Mouse (Mus musculus) liver, embryonic 15.5 days (tissue): Measurements from ENCODE around the gene Col4a1. TPM values are rescaled to one million over a fixed set of nuclear protein-coding genes. Genes with fewer than 3 reads are reported as not detected.

Experiments used
- ATAC-seq: fragments of 200-750 bp; cut with Nextera tagmentation; 2 replicates; pipeline ENCODE4 v1.8.0; 2017; ENCODE audit warnings: moderate number of reproducible peaks, mild to moderate bottlenecking, moderate library complexity; ENCODE audit not compliant: insufficient read depth
- H3K27ac ChIP-seq: fragments of 300-500 bp; sonication (generic); replicated peaks from 2 replicates; pipeline ENCODE4 v1.5.1; 2015; ENCODE audit warnings: mild to moderate bottlenecking, inconsistent platforms
- H3K27me3 ChIP-seq: fragments of 300-500 bp; sonication (generic); 2 replicates; pipeline ENCODE4 v1.6.1; 2015; ENCODE audit warnings: mild to moderate bottlenecking, inconsistent platforms
- H3K36me3 ChIP-seq: fragments of 300-500 bp; sonication (generic); replicated peaks from 2 replicates; pipeline ENCODE4 v1.6.1; 2015; ENCODE audit warnings: moderate library complexity, mild to moderate bottlenecking, inconsistent platforms
- H3K4me1 ChIP-seq: fragments of 300-500 bp; sonication (generic); replicated peaks from 2 replicates; pipeline ENCODE4 v1.6.1; 2015; ENCODE audit warnings: inconsistent platforms
- H3K4me2 ChIP-seq: fragments of 300-500 bp; sonication (generic); 2 replicates; pipeline ENCODE4 v1.6.1; 2015; ENCODE audit warnings: moderate library complexity, mild to moderate bottlenecking, inconsistent platforms
- H3K4me3 ChIP-seq: fragments of 300-500 bp; sonication (generic); replicated peaks from 2 replicates; pipeline ENCODE4 v1.5.1; 2015; ENCODE audit warnings: mild to moderate bottlenecking, inconsistent platforms
- H3K9ac ChIP-seq: fragments of 300-500 bp; sonication (generic); 2 replicates; pipeline ENCODE4 v1.6.1; 2015; ENCODE audit warnings: moderate library complexity, mild to moderate bottlenecking, inconsistent platforms
- H3K9me3 ChIP-seq: fragments of 300-500 bp; sonication (generic); replicated peaks from 2 replicates; pipeline ENCODE4 v1.6.1; 2016; ENCODE audit warnings: inconsistent platforms
- WGBS: fragments of 180-500 bp; shearing (Covaris S2); methylation state at CpG from one replicate; pipeline ENCODE4 v1.1.7; 2015; ENCODE audit warnings: mixed read lengths; ENCODE audit not compliant: insufficient replicate concordance; 5-methylcytosine and 5-hydroxymethylcytosine counted together
- polyA plus RNA-seq: library from polyadenylated mRNA; unstranded; fragments of >200 nt; fragmentation: Nextera tagmentation; extraction: Ambion mirVana; gene quantifications from 2 replicates; pipeline ENCODE4 v1.2.1, GENCODE M21; 2015

The Col4a1 gene
- polyA plus RNA-seq, 1 experiment from 2014 or later, result 20.5 TPM

DNA sequence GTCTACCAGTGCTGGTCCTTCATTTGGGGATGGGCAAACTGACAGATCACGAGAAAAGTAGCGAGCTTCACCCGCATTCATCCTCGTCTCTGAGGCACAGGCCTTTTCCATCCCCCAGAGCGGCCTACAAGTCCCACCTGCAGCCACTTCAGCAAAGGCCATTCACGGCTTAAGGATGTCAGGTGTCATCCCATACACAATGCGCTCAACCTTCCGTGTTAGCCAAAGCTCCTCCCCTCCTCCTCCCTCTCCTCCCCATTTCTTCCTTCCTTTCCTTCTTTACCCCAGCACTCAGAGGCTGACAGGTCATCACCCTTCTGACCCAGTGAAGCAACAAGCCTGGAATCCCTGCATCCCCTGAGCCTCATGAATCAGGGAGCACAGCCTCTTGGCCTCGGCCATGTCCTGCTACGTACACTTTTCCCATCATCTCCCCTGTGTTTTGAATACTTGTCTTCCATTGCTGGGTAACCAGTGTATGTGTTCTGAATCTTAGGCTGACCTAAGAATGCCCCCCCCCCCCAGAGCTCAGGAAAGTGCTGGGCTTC is 31.8 kb downstream of the Col4a1 start:
- H3K36me3 ChIP-seq, result no peaks in the 10 kb centered on the region
- H3K27ac ChIP-seq, result no peak overlapping the region
- no peak for ATAC-seq
- H3K4me2 ChIP-seq, result no peak overlapping the region
- no peak overlapping the region for H3K4me3 ChIP-seq
- H3K4me1 ChIP-seq, result peaks cover 15% of the 10 kb centered on the region; the same call in 1 of the 2 replicates
- WGBS, result 71% methylated on average over 10 of the region's 10 CpGs
- H3K27me3 ChIP-seq, result peaks cover 14% of the 10 kb centered on the region
- no peak overlapping the region for H3K9ac ChIP-seq
- no peaks in the 10 kb centered on the region for H3K9me3 ChIP-seq

DNA sequence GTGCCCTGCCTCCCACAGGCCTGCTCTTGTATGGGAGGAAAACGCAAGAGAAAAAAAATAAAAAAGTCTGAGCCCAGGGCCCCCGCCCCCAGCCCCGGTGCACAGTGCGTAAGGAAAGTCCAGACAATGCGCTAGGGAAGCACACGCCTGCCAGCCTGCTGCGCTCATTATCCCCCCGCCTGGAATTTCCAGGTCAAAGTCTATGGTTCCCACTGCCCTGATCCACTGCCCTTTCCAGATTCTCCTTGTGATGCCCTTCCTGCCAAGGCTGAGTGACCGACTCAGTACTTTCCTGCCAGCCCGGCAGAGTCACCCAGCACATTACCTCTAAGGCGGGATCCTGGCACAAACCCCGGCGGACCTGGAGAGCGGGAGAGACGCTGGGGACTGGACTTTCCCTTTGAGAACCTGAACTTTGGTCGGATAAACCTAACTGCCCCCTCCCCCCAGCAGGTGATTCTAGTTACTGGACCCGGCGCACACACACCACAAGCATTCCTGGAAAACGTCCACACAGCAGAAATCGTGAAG is 33.3 kb downstream of the Col4a1 start:
- WGBS, result 23% methylated on average over 20 of the region's 20 CpGs
- no peak overlapping the region for H3K9ac ChIP-seq
- peak overlapping the region; percentile 35 for H3K4me3 ChIP-seq

DNA sequence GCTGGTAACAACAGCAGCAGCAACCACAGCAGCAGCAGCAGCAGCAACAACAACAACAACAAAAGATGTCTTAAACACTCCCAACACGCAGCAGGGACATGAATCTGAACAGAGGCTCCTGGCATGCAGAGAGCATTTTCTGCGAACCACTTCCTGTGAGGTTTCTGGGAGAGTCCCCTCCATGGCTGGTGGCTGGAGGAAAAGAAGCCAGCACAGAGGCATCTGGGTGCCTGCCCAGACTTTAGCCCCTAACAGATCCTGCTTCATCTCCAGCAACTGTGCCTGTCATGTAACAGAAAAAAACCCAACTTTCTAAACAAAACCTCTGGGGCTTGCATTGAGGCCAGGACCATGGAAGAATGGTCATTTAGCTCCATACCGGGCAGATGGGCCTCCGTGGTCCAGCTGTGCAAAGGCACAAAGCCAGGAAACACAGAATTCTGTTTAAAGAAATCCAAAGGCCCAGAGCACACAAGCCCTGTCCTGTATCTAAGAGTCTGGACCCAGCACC is 34.5 kb downstream of the Col4a1 start:
- Histone ChIP-seq H3K4me2 (peak overlapping the region; percentile 37), H3K27me3 (peaks cover 14% of the 10 kb centered on the region), H3K4me1 (peaks cover 15% of the 10 kb centered on the region; the same call in 1 of the 2 replicates), H3K27ac (no peak overlapping the region; the same call in 1 of the 2 replicates), H3K36me3 (no peaks in the 10 kb centered on the region), H3K9ac (no peak overlapping the region), H3K9me3 (no peaks in the 10 kb centered on the region), H3K4me3 (no peak overlapping the region)
- WGBS, result 17% methylated on average over 4 of the region's 4 CpGs
- no peak for ATAC-seq

More for the DNA sequence above, 33.3 kb downstream of the Col4a1 start:
- peak overlapping the region; percentile 37 for H3K4me2 ChIP-seq
- ATAC-seq, result peak; percentile 58
- H3K27me3 ChIP-seq, result peaks cover 14% of the 10 kb centered on the region
- H3K9me3 ChIP-seq, result no peaks in the 10 kb centered on the region
- H3K36me3 ChIP-seq, result no peaks in the 10 kb centered on the region
- H3K4me1 ChIP-seq, result peaks cover 15% of the 10 kb centered on the region; the same call in 1 of the 2 replicates
- peak overlapping the region; percentile 41; the same call in 1 of the 2 replicates for H3K27ac ChIP-seq

DNA sequence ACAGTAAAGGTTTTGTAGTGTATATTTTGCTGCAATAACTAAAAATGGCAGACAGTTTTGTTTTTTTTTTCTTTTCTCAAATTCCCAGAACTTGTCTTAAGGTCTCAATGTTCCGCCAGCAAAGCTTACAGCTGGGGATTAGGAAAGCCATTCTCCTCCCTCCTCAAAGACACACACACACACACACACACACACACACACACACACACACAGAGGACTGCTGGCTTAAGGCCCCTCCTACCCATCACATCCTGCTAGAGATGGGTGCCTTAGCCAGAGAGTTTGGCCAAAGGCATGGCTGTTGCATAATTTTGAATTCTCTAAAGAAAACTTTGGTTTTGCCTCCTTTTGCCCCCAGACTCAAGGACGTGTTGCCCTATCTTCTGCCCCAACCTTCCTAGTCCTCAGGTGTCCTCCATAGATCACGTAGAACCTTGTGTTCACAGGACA is 35.0 kb downstream of the Col4a1 start:
- no peak overlapping the region; the same call in 1 of the 2 replicates for H3K27ac ChIP-seq
- H3K27me3 ChIP-seq, result peaks cover 14% of the 10 kb centered on the region
- no peak for ATAC-seq
- no peaks in the 10 kb centered on the region for H3K9me3 ChIP-seq
- H3K36me3 ChIP-seq, result no peaks in the 10 kb centered on the region
- WGBS, result 47% methylated on average over 3 of the region's 3 CpGs
- H3K4me1 ChIP-seq, result peaks cover 15% of the 10 kb centered on the region; the same call in 1 of the 2 replicates
- no peak overlapping the region for H3K4me2 ChIP-seq
- H3K9ac ChIP-seq, result no peak overlapping the region
- H3K4me3 ChIP-seq, result no peak overlapping the region

DNA sequence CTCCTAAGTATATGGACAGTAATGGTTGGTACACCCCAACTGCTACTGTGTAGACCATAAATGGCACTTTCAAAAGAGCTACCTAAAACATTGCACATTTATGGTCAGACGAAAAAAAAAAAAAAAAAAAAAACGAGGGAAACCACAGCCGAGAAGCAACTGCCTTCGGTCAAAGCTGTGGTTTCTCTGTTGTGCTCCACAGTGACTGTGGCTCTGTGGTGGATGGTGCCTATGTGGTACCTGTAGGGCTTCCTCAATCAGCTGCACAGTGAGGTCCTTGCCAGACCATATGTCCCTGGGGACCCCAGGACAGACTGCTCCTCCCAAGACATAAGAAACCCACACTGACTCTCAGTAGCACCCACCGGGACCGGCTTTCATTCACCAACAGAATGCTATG is 36.3 kb downstream of the Col4a1 start:
- Histone ChIP-seq H3K4me1 (peaks cover 15% of the 10 kb centered on the region; the same call in 1 of the 2 replicates), H3K9me3 (no peaks in the 10 kb centered on the region), H3K4me2 (no peak overlapping the region), H3K9ac (no peak overlapping the region), H3K27ac (no peak overlapping the region), H3K4me3 (no peak overlapping the region), H3K27me3 (peaks cover 14% of the 10 kb centered on the region), H3K36me3 (no peaks in the 10 kb centered on the region)
- no peak for ATAC-seq
- WGBS, result 25% methylated on average over 6 of the region's 6 CpGs

DNA sequence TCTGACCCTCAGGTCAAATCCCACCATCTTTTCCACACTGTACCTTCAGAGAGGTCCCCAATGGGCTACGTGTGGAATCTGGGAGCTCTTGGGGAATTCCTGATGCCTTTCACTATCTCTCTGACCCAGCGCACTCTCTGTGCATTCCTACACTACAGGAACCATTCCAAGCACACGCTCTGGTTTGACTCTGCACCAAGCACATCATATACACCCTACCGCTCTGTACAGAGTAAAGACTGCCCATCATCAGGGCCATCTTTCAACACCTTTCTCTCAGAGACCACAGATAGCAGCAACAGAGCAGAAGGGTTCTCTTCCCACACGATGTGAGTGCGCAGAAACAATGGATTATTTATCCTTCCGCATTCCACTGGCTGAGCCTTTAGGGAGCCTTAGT is 38.2 kb downstream of the Col4a1 start:
- Histone ChIP-seq H3K4me3 (no peak overlapping the region), H3K27ac (no peak overlapping the region), H3K27me3 (peaks cover 12% of the 10 kb centered on the region), H3K9ac (no peak overlapping the region), H3K36me3 (no peaks in the 10 kb centered on the region), H3K9me3 (no peaks in the 10 kb centered on the region), H3K4me2 (no peak overlapping the region), H3K4me1 (peaks cover 15% of the 10 kb centered on the region; the same call in 1 of the 2 replicates)
- 63% methylated on average over 7 of the region's 7 CpGs for WGBS
- no peak for ATAC-seq

DNA sequence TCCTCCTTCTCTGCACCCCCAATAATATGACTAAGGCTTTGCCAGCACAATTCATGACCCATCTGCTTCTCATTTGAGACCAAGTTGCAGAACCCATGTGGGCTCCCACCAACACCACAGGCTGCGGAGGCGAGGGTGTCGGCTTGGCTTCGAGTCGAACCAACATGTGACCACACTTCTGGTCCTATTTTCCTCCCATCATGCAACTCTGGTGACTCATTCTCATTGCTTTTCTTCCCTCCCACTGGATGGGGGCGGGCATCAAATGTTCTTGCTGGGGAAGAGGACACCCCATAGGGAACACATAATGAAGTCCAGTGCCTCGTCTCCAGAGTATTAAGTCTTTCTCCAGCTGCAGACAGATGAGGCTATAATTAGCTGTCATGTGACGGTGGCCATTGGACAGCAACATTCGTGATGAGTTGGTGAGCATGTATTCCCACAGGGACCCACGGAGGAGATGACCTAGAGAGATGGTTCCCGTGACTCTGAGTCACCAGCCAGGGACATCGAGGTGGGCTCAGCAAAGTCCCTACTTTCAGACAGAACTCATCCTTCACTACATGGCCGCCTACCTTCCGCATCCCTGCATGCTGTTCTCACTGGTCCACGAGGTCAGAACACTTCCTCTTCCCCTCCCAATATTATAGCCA is 39.0 kb downstream of the Col4a1 start:
- H3K4me3 ChIP-seq, result no peak overlapping the region
- 63% methylated on average over 15 of the region's 15 CpGs for WGBS
- ATAC-seq, result no peak
- H3K27ac ChIP-seq, result no peak overlapping the region
- no peak overlapping the region for H3K4me2 ChIP-seq
- H3K9me3 ChIP-seq, result no peaks in the 10 kb centered on the region
- H3K4me1 ChIP-seq, result peaks cover 14% of the 10 kb centered on the region; the same call in 1 of the 2 replicates
- H3K9ac ChIP-seq, result no peak overlapping the region
- peaks cover 5% of the 10 kb centered on the region; the same call in 1 of the 2 replicates for H3K27me3 ChIP-seq
- H3K36me3 ChIP-seq, result no peaks in the 10 kb centered on the region

DNA sequence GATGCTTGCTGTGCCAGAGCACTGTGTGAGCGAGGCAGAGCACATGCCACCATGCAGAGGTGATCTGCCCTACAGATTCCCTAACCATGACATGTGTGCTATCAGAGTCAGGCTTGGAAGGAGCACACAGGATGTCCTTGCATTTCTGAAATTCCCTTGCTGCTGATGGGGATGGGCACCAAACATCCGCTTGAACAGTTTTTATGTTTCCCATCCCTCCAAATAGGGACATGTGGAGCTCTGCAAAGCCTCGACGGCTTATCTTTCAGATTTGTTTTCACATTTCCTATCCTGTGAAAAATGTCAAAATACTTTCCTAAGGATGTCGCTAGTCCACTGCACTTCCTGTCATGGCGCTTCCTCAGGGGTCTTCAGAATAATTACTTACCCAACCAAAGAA is 40.4 kb downstream of the Col4a1 start:
- Histone ChIP-seq H3K4me3 (no peak overlapping the region), H3K9me3 (no peaks in the 10 kb centered on the region), H3K36me3 (no peaks in the 10 kb centered on the region), H3K27me3 (no peaks in the 10 kb centered on the region), H3K27ac (no peak overlapping the region), H3K9ac (no peak overlapping the region), H3K4me2 (no peak overlapping the region), H3K4me1 (0 out of 2 replicates have a peak, but pooled peaks cover 5% of the 10 kb centered on the region)
- 39% methylated on average over 6 of the region's 6 CpGs for WGBS
- no peak for ATAC-seq

DNA sequence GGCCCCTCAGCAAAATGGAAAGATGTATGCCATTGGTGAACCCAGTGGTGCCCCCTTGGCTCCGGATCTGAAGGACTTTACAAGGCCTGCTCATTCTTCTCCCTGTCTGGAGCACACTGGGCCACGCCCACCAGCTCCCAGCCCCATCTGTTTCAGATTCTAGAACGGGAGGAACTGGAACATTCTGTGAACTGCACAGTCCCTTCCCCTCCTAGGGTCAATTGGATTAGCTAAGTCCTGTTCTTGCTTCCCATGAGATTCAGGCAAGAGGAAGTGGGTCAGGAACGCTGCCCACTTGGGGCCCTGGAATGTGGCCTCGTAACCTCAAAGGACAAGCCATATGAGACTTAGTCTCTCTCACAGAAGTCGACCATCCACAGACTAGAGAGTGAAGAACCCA is 41.8 kb downstream of the Col4a1 start:
- no peak overlapping the region for H3K9ac ChIP-seq
- H3K4me2 ChIP-seq, result no peak overlapping the region
- ATAC-seq, result no peak
- no peak overlapping the region for H3K4me3 ChIP-seq
- H3K36me3 ChIP-seq, result no peaks in the 10 kb centered on the region
- no peak overlapping the region for H3K27ac ChIP-seq
- H3K27me3 ChIP-seq, result no peaks in the 10 kb centered on the region
- H3K4me1 ChIP-seq, result no peaks in the 10 kb centered on the region
- WGBS, result 37% methylated on average over 6 of the region's 6 CpGs
- H3K9me3 ChIP-seq, result no peaks in the 10 kb centered on the region

DNA sequence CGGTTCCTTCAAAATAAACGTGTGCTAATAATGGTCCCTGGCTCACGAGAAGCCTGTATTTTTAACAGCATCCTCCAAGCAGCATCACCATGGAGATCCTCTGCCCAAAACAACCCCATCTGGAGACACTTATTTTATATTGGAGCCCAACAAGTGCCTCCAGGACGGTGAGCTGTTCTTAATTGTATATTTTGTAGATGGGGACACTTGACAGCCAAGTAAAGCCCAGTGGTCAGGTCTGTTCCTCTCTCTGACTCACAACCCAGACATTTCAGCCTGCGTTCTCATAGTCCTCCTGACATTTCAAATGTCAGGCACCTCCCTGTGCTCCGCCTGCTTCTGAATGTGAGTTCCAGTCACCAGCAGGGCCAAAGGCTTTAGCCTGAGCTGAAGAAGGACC is 43.9 kb downstream of the Col4a1 start:
- Histone ChIP-seq H3K4me1 (no peaks in the 10 kb centered on the region), H3K4me3 (no peak overlapping the region), H3K9ac (no peak overlapping the region), H3K36me3 (no peaks in the 10 kb centered on the region), H3K9me3 (no peaks in the 10 kb centered on the region), H3K27ac (no peak overlapping the region), H3K27me3 (no peaks in the 10 kb centered on the region), H3K4me2 (no peak overlapping the region)
- 54% methylated on average over 6 of the region's 6 CpGs for WGBS
- ATAC-seq, result no peak

DNA sequence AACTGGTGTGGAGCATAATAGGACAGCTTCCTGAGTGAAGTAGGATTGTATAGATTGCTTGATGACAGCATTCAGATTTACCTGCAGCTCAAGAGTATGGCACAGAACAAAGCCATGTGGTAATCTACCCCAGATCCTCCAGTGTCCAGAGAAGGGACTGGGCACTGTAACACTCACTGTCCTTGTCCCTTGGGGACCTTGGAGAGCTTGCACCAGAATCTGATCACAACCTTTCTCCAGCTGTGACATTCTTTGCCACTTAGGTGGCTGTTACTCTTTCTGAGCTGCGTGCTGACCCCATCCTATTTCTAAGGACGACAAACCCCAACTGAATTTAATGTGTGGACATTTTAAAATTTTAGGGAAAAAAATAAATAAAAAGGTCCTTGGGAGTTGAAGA is 46.2 kb downstream of the Col4a1 start:
- H3K36me3 ChIP-seq, result no peaks in the 10 kb centered on the region
- no peaks in the 10 kb centered on the region for H3K9me3 ChIP-seq
- no peaks in the 10 kb centered on the region for H3K27me3 ChIP-seq
- no peak overlapping the region for H3K4me3 ChIP-seq
- H3K4me1 ChIP-seq, result no peaks in the 10 kb centered on the region
- 55% methylated on average over 2 of the region's 2 CpGs for WGBS
- ATAC-seq, result no peak
- no peak overlapping the region for H3K4me2 ChIP-seq
- H3K27ac ChIP-seq, result no peak overlapping the region
- H3K9ac ChIP-seq, result no peak overlapping the region
